Mouse (Mus musculus) heart, postnatal 36 days (tissue): ENCODE data around the gene Pdlim3. TPM values are rescaled to one million over a fixed set of nuclear protein-coding genes. Genes with fewer than 3 reads are reported as not detected.

ENCODE experiments used
- DNase-seq, 2 experiments: peaks; one replicate each; pipeline ENCODE4 v3.0.0; 2021 to 2022
- intact Hi-C: fragments of 180-260 bp; cut with DNase I; formaldehyde crosslinking; loops from one replicate; pipeline ENCODE4 v1.15.1; 2025
- total RNA-seq, 2 experiments: library from RNA; stranded (reverse); gene quantifications; 2 replicates each; pipeline ENCODE4 v1.2.3; 2021

Gene Pdlim3
- total RNA-seq, 2 experiments from 2014 or later: 25.6 to 35.2 TPM

DNA sequence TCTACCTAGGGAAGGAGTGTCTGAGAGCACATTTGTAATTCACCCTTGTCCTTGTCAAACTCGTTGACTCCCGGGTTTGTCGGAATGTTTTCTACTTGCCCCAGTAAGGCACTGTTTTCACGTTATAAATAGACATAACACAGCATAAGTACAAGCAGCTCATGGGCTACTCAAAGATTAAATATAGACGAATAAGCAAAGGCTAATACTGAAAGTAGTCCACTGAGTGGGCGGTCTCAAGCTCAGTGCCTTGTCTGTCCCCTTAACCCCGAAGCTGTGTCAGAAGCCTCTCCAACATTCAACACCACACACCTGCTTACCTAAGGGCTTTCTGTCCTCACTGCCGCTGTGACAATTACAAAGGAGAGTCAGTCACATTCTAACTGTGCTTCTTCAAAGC lies 16.4 kb downstream of the Pdlim3 start:
- no peak for DNase-seq
- intact Hi-C loops: no loop called here

DNA sequence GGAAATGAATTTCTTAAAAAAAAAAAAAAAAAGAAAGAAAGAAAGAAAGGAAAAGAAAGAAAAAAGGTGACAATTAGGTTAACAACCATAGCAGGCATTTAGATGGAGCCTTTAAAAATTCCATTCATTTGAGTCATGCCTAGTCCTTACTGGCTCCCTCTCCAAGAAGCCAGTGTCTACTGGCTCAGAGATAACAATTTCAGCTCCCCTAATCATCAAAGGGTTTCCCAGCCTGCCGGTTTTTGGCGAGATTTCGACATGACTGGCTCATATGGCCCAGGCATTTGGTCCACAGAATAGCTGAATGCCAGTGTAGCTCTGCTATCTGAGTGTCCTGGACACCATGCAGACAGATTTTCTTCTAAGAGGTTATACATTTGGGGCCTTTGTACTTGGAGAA lies 18.4 kb downstream of the Pdlim3 start:
- peak; percentile 29 to 32 for DNase-seq
- intact Hi-C loops: no loop called here

DNA sequence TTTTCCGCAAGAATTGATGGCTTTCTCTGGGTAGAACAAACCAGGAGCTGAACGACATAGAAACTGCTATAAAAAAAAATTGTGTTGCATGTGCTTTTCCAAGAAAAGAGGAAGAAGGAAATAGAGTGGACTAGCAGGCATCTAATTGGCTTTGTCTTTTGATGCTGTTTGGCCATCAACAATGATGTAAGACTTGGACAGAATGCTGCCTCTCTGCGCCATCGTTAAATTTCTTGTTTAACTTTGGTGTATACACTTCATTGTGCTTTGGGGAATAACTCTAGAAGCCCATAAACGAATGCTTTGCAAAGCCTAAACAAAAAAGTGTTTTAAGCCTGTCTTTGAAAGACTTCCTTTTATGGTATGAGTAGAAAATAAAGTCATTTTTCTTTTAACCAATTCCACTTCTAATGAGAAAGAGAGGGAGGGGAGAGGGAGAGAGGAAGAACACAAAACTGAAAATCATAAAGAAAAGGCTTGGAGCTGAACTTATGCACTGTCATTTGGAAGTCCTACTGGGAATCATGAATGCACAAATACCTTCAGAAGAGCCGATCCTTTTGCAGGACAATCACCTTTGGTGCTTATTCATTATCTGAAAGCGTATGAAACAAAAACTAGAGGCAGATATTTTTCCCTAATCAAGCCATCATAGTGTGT lies 20.5 kb downstream of the Pdlim3 start:
- DNase-seq: no peak
- intact Hi-C loops: no loop called here

DNA sequence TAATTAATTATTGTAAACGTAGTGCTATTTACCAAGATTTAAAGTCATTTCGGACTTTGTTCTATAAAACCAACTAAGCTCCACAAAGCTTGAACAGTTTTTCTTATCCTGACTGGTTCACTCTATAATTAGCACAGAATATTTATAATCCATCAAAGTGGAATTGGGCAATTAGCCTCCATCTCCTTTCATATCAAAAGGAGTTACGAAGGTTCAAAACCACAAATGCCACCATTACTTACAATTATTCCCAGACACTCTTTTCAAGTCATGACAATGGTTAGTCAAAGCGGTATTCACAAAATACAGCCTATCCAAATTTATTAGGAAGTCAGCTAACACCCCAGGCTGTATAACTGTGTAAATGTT lies 21.0 kb downstream of the Pdlim3 start:
- intact Hi-C loops: no loop called here
- no peak for DNase-seq

DNA sequence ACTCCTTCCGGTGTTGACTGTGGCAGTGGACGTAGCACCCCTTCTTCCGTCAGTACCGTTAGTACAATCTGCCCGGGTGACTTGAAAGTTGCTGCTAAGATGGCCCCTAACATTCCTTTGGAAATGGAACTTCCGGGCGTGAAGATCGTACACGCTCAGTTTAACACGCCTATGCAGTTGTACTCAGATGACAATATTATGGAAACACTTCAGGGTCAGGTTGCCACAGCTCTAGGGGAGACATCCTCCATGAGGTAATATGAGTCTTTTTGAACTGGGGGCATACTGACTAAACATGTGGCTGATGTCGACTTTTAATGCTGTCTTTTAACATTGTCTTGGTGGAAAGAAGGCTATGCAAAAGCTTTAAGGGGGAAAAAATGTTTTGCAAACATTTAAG lies 28.4 kb downstream of the Pdlim3 start:
- DNase-seq: no peak
- intact Hi-C loops: loop anchor here (2.0 kb wide), 1 partner anchor 31 kb away; no protein-coding TSS in a partner anchor

DNA sequence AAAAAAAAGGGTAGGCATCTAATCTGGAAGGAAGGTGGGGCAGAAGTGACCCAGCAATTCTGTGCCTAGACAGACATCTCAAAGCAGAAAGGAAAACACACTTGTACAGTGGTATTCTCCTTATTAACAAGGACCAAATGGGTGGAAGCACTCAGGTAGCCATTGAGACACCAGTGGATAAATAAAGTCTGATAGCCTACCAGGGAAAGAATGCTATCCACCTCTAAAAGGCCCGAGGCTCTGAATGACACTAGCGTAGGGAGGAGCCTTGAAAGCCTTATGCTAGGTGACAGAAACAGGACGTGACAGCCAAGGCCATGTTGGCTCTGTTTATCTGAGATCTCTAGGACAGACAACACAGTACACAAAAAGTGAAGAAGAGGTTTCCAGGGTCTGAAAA lies 31.2 kb downstream of the Pdlim3 start:
- no peak for DNase-seq
- intact Hi-C loops: loop anchor here (5.0 kb wide), 1 partner anchor 99 kb away; no protein-coding TSS in a partner anchor

DNA sequence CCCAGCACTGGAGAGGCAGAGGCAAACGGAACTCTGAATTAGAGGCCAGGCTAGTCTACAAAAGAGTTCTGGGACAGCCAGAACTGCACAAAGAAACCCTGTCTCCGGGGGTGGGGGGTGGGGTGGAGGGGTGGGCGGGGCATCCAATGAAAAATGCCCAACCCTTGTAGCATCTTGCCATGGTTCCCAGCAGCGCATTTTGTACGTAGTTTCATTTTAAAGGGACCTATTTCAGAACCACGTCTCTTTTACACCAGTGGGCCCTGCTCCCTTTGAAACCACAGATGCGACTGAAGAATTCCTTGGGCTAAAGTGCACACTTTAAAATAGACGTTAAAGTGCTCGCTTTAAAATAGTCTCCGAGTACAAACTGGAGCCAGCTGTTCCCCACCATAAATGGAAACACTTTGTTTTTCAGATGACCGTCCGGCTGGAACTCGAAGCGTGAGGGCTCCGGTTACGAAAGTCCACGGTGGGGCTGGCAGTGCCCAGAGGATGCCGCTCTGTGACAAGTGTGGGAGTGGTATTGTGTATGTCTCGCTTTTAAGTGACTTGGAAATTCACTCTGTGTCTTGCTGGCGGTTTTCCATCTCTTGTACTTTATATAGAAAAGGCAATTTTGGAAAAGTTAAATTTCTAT lies 31.9 kb downstream of the Pdlim3 start:
- DNase-seq: peak; percentile 20 to 27
- intact Hi-C loops: loop anchor here (5.0 kb wide), 1 partner anchor 100 kb away; no protein-coding TSS in a partner anchor

DNA sequence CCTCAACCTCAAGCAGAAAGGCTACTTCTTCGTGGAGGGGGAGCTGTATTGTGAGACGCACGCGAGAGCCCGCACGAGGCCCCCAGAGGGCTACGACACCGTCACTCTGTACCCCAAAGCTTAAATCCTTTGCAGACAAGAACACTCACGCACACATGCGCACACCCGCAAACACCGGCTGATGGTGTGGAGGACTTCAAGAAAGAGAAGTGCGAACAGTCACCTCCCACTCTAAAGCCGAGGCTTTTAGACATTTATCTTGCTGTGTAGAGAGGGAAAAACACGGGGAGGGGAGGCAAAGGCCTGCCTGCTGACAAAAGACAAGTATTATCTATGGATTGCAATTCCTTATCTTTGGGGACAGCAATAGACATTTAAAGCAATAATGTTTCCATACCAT lies 33.6 kb downstream of the Pdlim3 start:
- no peak for DNase-seq
- intact Hi-C loops: loop anchor here (5.0 kb wide), 1 partner anchor 102 kb away; no protein-coding TSS in a partner anchor

DNA sequence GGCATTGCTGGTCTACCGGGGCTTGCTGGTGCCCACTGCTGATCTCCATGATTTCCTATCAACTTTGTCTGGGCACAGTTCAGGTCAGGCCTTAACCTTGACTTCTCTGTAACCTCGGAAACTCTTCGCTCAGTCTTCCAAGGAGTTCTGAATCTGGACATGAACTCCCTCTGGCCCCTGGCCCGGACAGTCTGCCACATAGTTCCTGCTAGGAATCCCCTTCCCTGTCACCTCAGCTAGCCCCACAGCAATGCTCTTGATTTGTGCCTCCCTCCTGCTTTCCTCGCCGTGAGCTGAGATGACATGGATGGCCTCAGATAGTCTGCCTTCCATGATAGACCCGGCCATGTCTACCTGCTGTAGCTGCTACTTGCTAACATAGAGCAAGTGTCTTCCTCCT lies 35.1 kb downstream of the Pdlim3 start:
- no peak for DNase-seq
- intact Hi-C loops: no loop called here

DNA sequence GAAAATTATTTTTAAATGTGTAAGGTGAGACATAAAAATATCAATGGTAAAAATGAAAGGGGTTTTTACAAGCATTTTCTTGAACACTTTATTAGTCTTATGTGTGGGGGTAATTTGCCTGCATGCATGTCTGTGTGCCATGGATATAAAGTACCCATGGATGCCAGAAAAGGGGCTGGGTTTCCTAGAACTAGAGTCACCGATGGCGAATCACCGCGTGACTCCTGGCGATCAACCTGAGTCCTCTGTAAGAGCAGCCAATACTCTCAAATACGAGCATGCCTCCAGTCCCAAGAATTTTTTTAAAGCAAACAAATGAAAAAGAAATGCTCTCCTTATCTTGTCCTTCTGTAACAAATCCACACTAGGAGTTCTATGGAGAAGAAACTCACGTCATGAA lies 36.9 kb downstream of the Pdlim3 start:
- DNase-seq: no peak
- intact Hi-C loops: no loop called here

DNA sequence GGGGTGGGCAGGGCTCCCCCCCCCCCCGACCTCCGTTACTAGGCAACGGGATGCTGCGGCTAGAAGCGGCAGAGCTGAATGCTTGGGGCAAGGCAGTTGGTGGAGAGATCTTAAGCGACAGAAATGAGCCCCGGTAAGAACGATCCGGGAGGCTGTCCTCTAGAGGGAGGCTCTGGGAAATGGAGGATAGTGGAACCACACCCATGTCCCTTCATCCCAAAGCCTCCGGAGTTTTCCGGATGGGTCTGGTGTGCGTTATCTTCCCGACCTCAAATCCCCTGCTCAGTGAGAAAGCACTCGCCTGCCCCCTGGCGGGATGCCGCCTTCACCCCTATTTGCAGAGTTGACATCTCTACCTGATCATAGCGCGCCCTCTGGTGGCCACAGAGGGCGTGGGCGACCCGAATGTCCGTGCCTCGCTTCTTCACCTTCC lies 49.3 kb downstream of the Pdlim3 start, which contains the start of gene Ccdc110:
Gene Ccdc110 (plus strand): TSS at position 38 of the 433 bp plus-strand sequence.
- intact Hi-C loops: loop anchor here (1.0 to 5.0 kb wide), 5 partner anchors 47 to 496 kb away; partner anchors contain the start of gene Pdlim3
- DNase-seq: peak; percentile 96 to 98

DNA sequence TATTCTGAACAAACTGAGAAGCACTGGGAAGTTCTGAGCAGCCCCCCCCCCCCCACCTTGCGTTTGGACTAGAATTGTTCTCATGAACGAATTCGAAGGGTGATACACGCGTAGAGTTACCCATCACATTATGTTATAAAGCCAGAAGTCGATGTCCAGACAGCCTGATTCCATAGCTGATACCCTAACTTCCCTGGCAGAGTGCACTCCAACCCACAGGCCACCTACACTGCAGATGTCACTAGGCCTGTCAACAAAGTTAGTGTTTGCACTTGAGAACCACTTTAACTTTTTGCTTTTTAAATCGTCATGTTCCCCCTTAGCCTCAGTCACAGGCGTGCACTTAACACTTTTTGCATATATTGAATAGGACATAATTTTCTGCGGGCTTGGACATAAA lies 51.7 kb downstream of the Pdlim3 start:
- DNase-seq: no peak
- intact Hi-C loops: loop anchor here (5.0 kb wide), 1 partner anchor 140 kb away; no protein-coding TSS in a partner anchor

DNA sequence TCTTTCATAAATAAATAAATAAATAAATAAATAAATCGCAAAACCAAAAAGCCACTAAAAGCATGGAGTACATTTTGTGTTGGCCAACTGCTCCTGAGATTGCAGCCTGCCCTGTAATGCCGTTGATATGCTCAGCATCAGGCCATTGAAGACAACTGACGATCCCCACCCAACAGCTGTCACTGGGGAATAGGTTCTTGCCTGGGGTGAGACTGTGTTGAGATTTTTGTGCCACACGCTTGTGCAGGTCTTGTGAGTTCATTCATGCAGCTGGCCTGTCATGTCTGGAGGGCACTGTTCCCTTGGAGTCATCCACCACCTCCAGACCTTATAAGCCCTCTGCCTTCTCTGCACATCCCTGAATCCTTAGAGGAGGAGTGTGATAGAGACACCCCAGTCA lies 61.0 kb downstream of the Pdlim3 start:
- no peak for DNase-seq
- intact Hi-C loops: no loop called here

DNA sequence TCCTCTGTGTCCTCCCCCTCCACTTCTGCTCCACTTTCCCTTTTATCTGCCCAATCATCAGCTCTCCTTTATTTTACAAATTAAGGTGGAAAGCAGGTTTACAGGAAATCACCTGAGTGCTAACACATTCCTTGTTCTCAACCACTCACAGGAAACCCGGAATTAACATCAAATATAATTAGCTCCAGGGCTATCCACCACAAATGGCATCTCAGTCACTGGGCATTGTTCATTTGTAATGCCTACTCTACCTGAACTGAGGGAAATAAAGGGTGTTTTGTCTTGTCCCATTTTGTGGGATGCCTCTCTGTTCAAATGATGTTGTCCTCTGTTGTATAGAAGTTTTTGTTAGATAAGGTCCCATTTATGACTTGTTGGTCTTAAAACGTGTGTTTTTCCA lies 65.4 kb downstream of the Pdlim3 start:
- intact Hi-C loops: no loop called here
- DNase-seq: no peak

Other genes starting within 250 kb of the Pdlim3 start
- gene Ccdc110, start 49.2 kb downstream of the Pdlim3 start, total RNA-seq: not detected
- under 1 TPM; 0.33 to 0.50 TPM for gene 1700029J07Rik, start 89.8 kb downstream of the Pdlim3 start, total RNA-seq
- 10 to 100 TPM; 30.9 to 32.4 TPM for gene Ufsp2, start 90.1 kb downstream of the Pdlim3 start, total RNA-seq
- under 1 TPM; 0.57 to 0.69 TPM for gene Lrp2bp, start 113.8 kb downstream of the Pdlim3 start, total RNA-seq
- 10 to 100 TPM in 1 of 2 experiments, 1 to 10 TPM in 1; 5.3 to 13.4 TPM for gene Ankrd37, start 120.2 kb downstream of the Pdlim3 start, total RNA-seq